Mouse (Mus musculus) central nervous system, embryonic 14 days (tissue): ENCODE measurements around the gene Ppip5k2. TPM values are rescaled to one million over a fixed set of nuclear protein-coding genes. Genes with fewer than 3 reads are reported as not detected.

Experiments used
- polyA plus RNA-seq: library from polyadenylated mRNA; depleted of rRNA; stranded (reverse); fragments of >200 nt; gene quantifications from 2 replicates; pipeline ENCODE4 v1.2.3, GENCODE M21; 2012; rRNA removed

The Ppip5k2 gene
- 53.8 and 55.4 TPM in 2 replicates for polyA plus RNA-seq

GRCm38 (mm10) chr1:97769904-97770753, at the start of gene Ppip5k2, which contains the start of gene Gin1:
TSS of gene Ppip5k2 (minus strand) at chr1:97770411.
TSS of gene Gin1 (plus strand) at chr1:97770172.

DNA sequence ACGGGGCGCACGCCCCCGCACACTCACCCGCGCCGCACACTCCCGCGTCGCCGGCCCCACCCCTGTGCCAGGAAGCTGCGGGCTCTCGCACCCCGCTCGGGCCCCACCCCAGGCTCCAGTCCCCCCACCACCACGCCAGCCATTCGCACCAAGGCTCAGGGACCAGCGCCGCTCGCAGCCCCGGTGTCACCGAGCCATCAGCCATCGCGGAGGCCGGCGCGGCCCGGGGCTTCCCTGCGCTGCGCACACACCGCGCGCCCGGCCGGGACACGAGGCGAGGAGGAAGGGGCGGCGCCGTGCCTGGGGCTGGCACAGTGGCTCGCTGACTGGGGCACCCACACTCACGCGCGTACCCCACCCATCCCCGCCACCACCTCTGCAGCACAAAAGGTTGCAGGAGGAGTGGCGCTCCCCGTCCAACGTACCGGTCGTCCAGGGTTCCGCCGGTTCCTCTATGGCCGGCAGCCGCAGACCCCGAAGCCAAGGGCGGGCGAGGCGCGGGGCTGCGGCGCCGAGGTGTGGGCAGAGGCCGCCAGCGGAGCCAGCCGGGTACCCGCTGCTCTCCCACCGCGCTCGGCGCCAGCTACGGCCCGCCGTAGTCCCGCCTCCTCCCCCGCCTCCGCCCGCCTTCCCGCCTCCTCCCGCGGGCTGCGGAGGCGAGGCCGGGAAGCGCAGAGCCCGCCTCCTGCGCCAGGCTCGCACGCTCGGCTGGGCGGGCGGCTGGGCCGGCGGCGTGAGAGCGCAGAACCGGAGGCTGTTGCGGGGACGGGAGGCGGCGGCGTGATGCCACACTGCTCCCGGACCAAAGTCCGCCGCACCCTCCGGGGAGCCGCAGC, 108.6 kb downstream of the Ppip5k2 start, which contains the start of gene D1Ertd622e:
D1Ertd622e (minus strand) TSS at position 669 of the 836 bp plus-strand sequence.

Other genes with a start within 250 kb of the Ppip5k2 start
- gene D1Ertd622e, start 108.3 kb downstream of the Ppip5k2 start, polyA plus RNA-seq, result 44.4 and 52.6 TPM in 2 replicates
- gene Gin1, start 239 bp downstream of the Ppip5k2 start, polyA plus RNA-seq, result 9.2 and 9.7 TPM in 2 replicates